ENCODE assay signal across 19 mouse cellular contexts in the genomic region with DNA sequence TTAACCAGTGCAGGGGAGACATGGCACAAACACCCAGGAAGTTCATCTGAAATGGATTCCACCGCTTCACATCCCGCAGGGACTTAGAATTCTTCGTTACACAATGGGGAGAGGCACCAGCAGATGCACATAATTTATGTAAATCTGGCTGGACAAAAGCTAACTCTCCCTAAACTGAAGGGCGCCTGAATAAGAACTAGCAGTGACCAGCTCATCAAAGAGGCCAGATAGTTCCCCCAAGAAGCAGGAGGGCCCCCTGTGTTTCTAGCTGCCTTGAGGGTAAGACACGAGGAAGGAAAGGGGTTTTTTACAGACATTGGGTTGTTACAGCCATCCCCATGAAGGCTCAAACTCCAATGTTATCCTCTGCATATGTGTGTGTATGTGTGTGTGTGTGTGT.
DNase-seq lines count a peak whose midpoint lies in the region; ATAC-seq and TF ChIP-seq lines count a peak whose summit lies in the region.
"Had no signal": no experiment of that assay in that cellular context is flagged by ENCODE, and none has a peak within 500 bp of the region (broad histone marks: within the 10 kb centered on the region; RNA-seq: fewer than 3 reads in every experiment).

No protein-coding gene starts in this region.

- no peaks in the 10 kb centered on the region for H3K27me3 ChIP-seq in hindbrain, embryonic 10.5 days (ENCODE audit: insufficient read depth, poor library complexity, severe bottlenecking)
- H3K27me3 ChIP-seq in hindbrain, embryonic 14.5 days (ENCODE audit: control insufficient read depth, insufficient read depth, low read length): no peaks in the 10 kb centered on the region
- H3K27me3 ChIP-seq in E14TG2a.4 (ENCODE audit: insufficient read depth, low read length): no peaks in the 10 kb centered on the region
- H3K27me3 ChIP-seq: limb, embryonic 15.5 days; liver, embryonic 15.5 days had no signal

- no peak overlapping the region for H3K4me3 ChIP-seq in hindbrain, embryonic 10.5 days
- H3K4me3 ChIP-seq in hindbrain, embryonic 14.5 days (replicated peaks; ENCODE audit: low read length): no peak overlapping the region
- peak overlapping the region; percentile 47; the same call in 1 of the 2 replicates for H3K4me3 ChIP-seq in E14TG2a.4 (replicated peaks; ENCODE audit: low read length)
- H3K4me3 ChIP-seq: layer of hippocampus, adult 2 months; limb, embryonic 15.5 days; liver, embryonic 15.5 days had no signal

- no peak overlapping the region for H3K9ac ChIP-seq in hindbrain, embryonic 14.5 days
- H3K9ac ChIP-seq: limb, embryonic 15.5 days; liver, embryonic 15.5 days had no signal

- peaks cover 34% of the 10 kb centered on the region for H3K4me1 ChIP-seq in hindbrain, embryonic 10.5 days (replicated peaks)
- H3K4me1 ChIP-seq in hindbrain, embryonic 14.5 days (replicated peaks; ENCODE audit: control insufficient read depth, insufficient read depth, low read length): peaks cover 18% of the 10 kb centered on the region
- peaks cover 56% of the 10 kb centered on the region for H3K4me1 ChIP-seq in E14TG2a.4 (replicated peaks; ENCODE audit: low read depth, low read length)
- H3K4me1 ChIP-seq: liver, embryonic 15.5 days had no signal

- ATAC-seq in hindbrain, embryonic 14.5 days (ENCODE audit: low FRiP score): no peak
- no peak for ATAC-seq in cerebellum, adult (ENCODE audit: insufficient number of reproducible peaks, low FRiP score, low TSS enrichment)
- ATAC-seq: lung, postnatal 0 days had no signal

- H3K36me3 ChIP-seq in hindbrain, embryonic 10.5 days: no peaks in the 10 kb centered on the region
- H3K36me3 ChIP-seq in hindbrain, embryonic 14.5 days (replicated peaks; ENCODE audit: control insufficient read depth, insufficient read depth): no peaks in the 10 kb centered on the region
- H3K36me3 ChIP-seq in E14TG2a.4 (ENCODE audit: insufficient read depth, low read length): no peaks in the 10 kb centered on the region
- H3K36me3 ChIP-seq: limb, embryonic 15.5 days; liver, embryonic 15.5 days had no signal

- intact Hi-C loops in left cerebral cortex, postnatal 25 days (cut with DNase I): no loop called here

- TF ChIP-seq CTCF in E14TG2a.4 (conservative IDR thresholded peaks at IDR 0.05; ENCODE audit: low read length): no peak

- DNase-seq in hindbrain, embryonic 10.5 days (ENCODE audit: low spot score): no peak
- DNase-seq in hindbrain, embryonic 14.5 days (ENCODE audit: low spot score): no peak
- DNase-seq in ES-CJ7 (ENCODE audit: low read depth, low spot score): peak; percentile 95
- DNase-seq in embryo, embryonic 11 days: peak; percentile 50
- no peak for DNase-seq in left cerebral cortex, postnatal 25 days (ENCODE audit: low spot score in 2 of 2)
- no peak for DNase-seq in urinary bladder, postnatal 36 days (ENCODE audit: low spot score in 2 of 2)
- DNase-seq: cerebellum, adult 9-10 months; heart, adult 18-20 months; heart, postnatal 4 days; kidney, adult 8-10 months; kidney, postnatal 14 days; spleen, adult 18-20 months; thymus, postnatal 36 days had no signal

- peak overlapping the region; percentile 74 for H3K27ac ChIP-seq in hindbrain, embryonic 10.5 days
- H3K27ac ChIP-seq in hindbrain, embryonic 14.5 days: no peak overlapping the region
- H3K27ac ChIP-seq: layer of hippocampus, adult 2 months; limb, embryonic 15.5 days; liver, embryonic 15.5 days had no signal

- WGBS in hindbrain, embryonic 10.5 days: 27% methylated on average over 5 of the region's 5 CpGs
- WGBS in hindbrain, embryonic 14.5 days: 19% methylated on average over 5 of the region's 5 CpGs

- H3K4me2 ChIP-seq in hindbrain, embryonic 14.5 days (replicated peaks): no peak overlapping the region
- H3K4me2 ChIP-seq: limb, embryonic 15.5 days; liver, embryonic 15.5 days had no signal

- no peaks in the 10 kb centered on the region for H3K9me3 ChIP-seq in hindbrain, embryonic 10.5 days
- H3K9me3 ChIP-seq in hindbrain, embryonic 14.5 days (ENCODE audit: control insufficient read depth, low read length): peaks cover 3% of the 10 kb centered on the region; the same call in 1 of the 2 replicates
- peaks cover 24% of the 10 kb centered on the region for H3K9me3 ChIP-seq in E14TG2a.4 (ENCODE audit: low read length)
- H3K9me3 ChIP-seq: limb, embryonic 15.5 days; liver, embryonic 15.5 days had no signal

Comparison
In these comparisons a context has a peak if more than half of its experiments do, and no peak if none do; other contexts are left out.
1. DNase-seq: peak in ES-CJ7 (single experiment) and embryo, embryonic 11 days (single experiment); none in hindbrain, embryonic 10.5 days (single experiment), hindbrain, embryonic 14.5 days (single experiment), left cerebral cortex, postnatal 25 days (0 of 2) and urinary bladder, postnatal 36 days (0 of 2).